Mouse (Mus musculus) heart, adult 2 months (tissue): ENCODE results near the gene Slc7a8. TPM values are rescaled to one million over a fixed set of nuclear protein-coding genes. Genes with fewer than 3 reads are reported as not detected.
A peak's percentile ranks its signal among the peaks of the same experiment; 100 is the strongest.

ENCODE experiments used
- DNase-seq, 2 experiments: peaks; one replicate each; pipeline ENCODE4 v3.0.0; 2021
- H3K27ac ChIP-seq: fragments of 200-600 bp; 2 replicates; pipeline ENCODE4 v1.8.1; 2022
- H3K27me3 ChIP-seq: fragments of 200-500 bp; 2 replicates; pipeline ENCODE4 v1.6.1; 2012; ENCODE audit warnings: mild to moderate bottlenecking, low read length, inconsistent platforms, mixed read lengths; ENCODE audit not compliant: control insufficient read depth, insufficient read depth
- H3K36me3 ChIP-seq: fragments of 200-500 bp; 2 replicates; pipeline ENCODE4 v1.6.1; 2012; ENCODE audit warnings: low read length, inconsistent platforms; ENCODE audit not compliant: control insufficient read depth, insufficient read depth
- H3K4me1 ChIP-seq: fragments of 200-500 bp; 2 replicates; pipeline ENCODE4 v1.6.1; 2011; ENCODE audit warnings: low read length; ENCODE audit not compliant: control insufficient read depth, insufficient read depth
- H3K4me3 ChIP-seq: fragments of 200-600 bp; 2 replicates; pipeline ENCODE4 v1.8.1; 2022
- H3K79me2 ChIP-seq: fragments of 200-500 bp; replicated peaks from 2 replicates; pipeline ENCODE4 v1.6.1; 2012; ENCODE audit warnings: mild to moderate bottlenecking, inconsistent platforms, low read length, moderate library complexity, mixed read lengths; ENCODE audit not compliant: control insufficient read depth, insufficient read depth
- H3K9ac ChIP-seq: fragments of 200-500 bp; 2 replicates; pipeline ENCODE4 v1.6.1; 2012; ENCODE audit warnings: low read depth, mild to moderate bottlenecking, control low read depth, inconsistent platforms, low read length, mixed read lengths
- CTCF ChIP-seq: fragments of 200-600 bp; IDR thresholded peaks from 2 replicates; pipeline ENCODE4 v1.8.1; 2022; ENCODE audit warnings: antibody characterized with exemption, mild to moderate bottlenecking, moderate library complexity
- EP300 ChIP-seq: fragments of 200-500 bp; IDR thresholded peaks from 2 replicates; pipeline ENCODE4 v1.6.1; 2011; ENCODE audit warnings: low read depth, low read length, control low read depth; ENCODE audit not compliant: insufficient read depth
- POLR2A ChIP-seq: fragments of 200-500 bp; IDR thresholded peaks from 2 replicates; pipeline ENCODE4 v1.6.1; 2011; ENCODE audit warnings: mild to moderate bottlenecking, low read depth, low read length, control low read depth; ENCODE audit not compliant: insufficient read depth
- WGBS: fragments of 180-500 bp; shearing (Covaris S2); methylation state at CpG from one replicate; pipeline ENCODE4 v1.1.7; 2018; 5-methylcytosine and 5-hydroxymethylcytosine counted together
- intact Hi-C: fragments of 180-260 bp; cut with DNase I; formaldehyde crosslinking; loops from one replicate; pipeline ENCODE4 v1.15.1; 2025
- long read RNA-seq: library from polyadenylated mRNA; stranded (forward); transcript quantifications from one replicate; pipeline ENCODE4 v2.0.0, GENCODE M21; 2021
- polyA plus RNA-seq: library from polyadenylated mRNA; depleted of rRNA; stranded (reverse); fragments of >200 nt; gene quantifications from 2 replicates; pipeline ENCODE4 v1.2.3, GENCODE M21; 2012; rRNA removed
- total RNA-seq, 2 experiments: library from RNA; stranded (reverse); gene quantifications; 2 replicates each; pipeline ENCODE4 v1.2.3; 2021

Slc7a8 gene
- 1 to 10 TPM; 2.6 to 3.3 TPM for total RNA-seq
- polyA plus RNA-seq, result 2.7 and 3.7 TPM in 2 replicates
- long read RNA-seq, full-length matches to known transcripts, result 2 of 3 reads
- long read RNA-seq, partial matches to known transcripts, result 0 of 3 reads
- long read RNA-seq, other reads (novel, unspliced or antisense), result 1 of 3 reads

- WGBS, result 5% methylated on average over 37 of the region's 37 CpGs
- Histone ChIP-seq H3K36me3 (no peaks in the 10 kb centered on the region), H3K27me3 (peaks cover 2% of the 10 kb centered on the region; the same call in 1 of the 2 replicates), H3K27ac (no peak within 1 kb of the TSS), H3K4me1 (no peaks in the 10 kb centered on the region), H3K9ac (peak within 1 kb of the TSS; percentile 27), H3K4me3 (peak within 1 kb of the TSS; percentile 46), H3K79me2 (no peaks in the 10 kb centered on the region)
- DNase-seq, result peak; percentile 68 to 72
- intact Hi-C loops, result no loop called here
- no peak for TF ChIP-seq CTCF
- TF ChIP-seq EP300, result no peak
- peak; percentile 61; the same call in 1 of the 2 replicates for TF ChIP-seq POLR2A
Measured at GRCm38 (mm10) chr14:54781610-54782365, at the start of gene Slc7a8. TSS of gene Slc7a8 (minus strand) at chr14:54781946.

- H3K4me3 ChIP-seq, result no peak overlapping the region
- no peak overlapping the region for H3K9ac ChIP-seq
- intact Hi-C loops, result no loop called here
- H3K79me2 ChIP-seq, result no peaks in the 10 kb centered on the region
- WGBS, result 80% methylated on average over 1 of the region's 1 CpGs
- no peaks in the 10 kb centered on the region for H3K36me3 ChIP-seq
- no peak overlapping the region for H3K27ac ChIP-seq
- no peaks in the 10 kb centered on the region for H3K4me1 ChIP-seq
- no peaks in the 10 kb centered on the region for H3K27me3 ChIP-seq
- DNase-seq, result no peak
- TF ChIP-seq EP300, result no peak
- no peak for TF ChIP-seq CTCF
- no peak for TF ChIP-seq POLR2A
Measured at GRCm38 (mm10) chr14:54823716-54824115, 42.0 kb upstream of the Slc7a8 start.

GRCm38 (mm10) chr14:54822301-54822700, 40.6 kb upstream of the Slc7a8 start:
- Histone ChIP-seq H3K4me1 (no peaks in the 10 kb centered on the region), H3K9ac (no peak overlapping the region), H3K27ac (no peak overlapping the region), H3K36me3 (no peaks in the 10 kb centered on the region), H3K79me2 (no peaks in the 10 kb centered on the region), H3K27me3 (no peaks in the 10 kb centered on the region), H3K4me3 (no peak overlapping the region)
- intact Hi-C loops, result no loop called here
- DNase-seq, result no peak
- WGBS, result 80% methylated on average over 2 of the region's 2 CpGs
- TF ChIP-seq POLR2A (no peak), CTCF (no peak), EP300 (no peak)

GRCm38 (mm10) chr14:54817791-54818190, 36.0 kb upstream of the Slc7a8 start:
- Histone ChIP-seq H3K27me3 (no peaks in the 10 kb centered on the region), H3K79me2 (no peaks in the 10 kb centered on the region), H3K4me3 (no peak overlapping the region), H3K27ac (no peak overlapping the region), H3K36me3 (no peaks in the 10 kb centered on the region), H3K9ac (no peak overlapping the region), H3K4me1 (no peaks in the 10 kb centered on the region)
- no peak for DNase-seq
- intact Hi-C loops, result loop anchor here (2.0 kb wide), 1 partner anchor 103 kb away; no protein-coding TSS in a partner anchor
- 50% methylated on average over 2 of the region's 2 CpGs for WGBS
- TF ChIP-seq POLR2A (no peak), CTCF (peak; percentile 67), EP300 (no peak)

GRCm38 (mm10) chr14:54815737-54816136, 34.0 kb upstream of the Slc7a8 start:
- TF ChIP-seq CTCF (no peak), POLR2A (no peak), EP300 (no peak)
- Histone ChIP-seq H3K4me1 (no peaks in the 10 kb centered on the region), H3K9ac (no peak overlapping the region), H3K27me3 (no peaks in the 10 kb centered on the region), H3K36me3 (no peaks in the 10 kb centered on the region), H3K79me2 (no peaks in the 10 kb centered on the region), H3K27ac (no peak overlapping the region), H3K4me3 (no peak overlapping the region)
- intact Hi-C loops, result loop anchor here (2.0 kb wide), 1 partner anchor 101 kb away; no protein-coding TSS in a partner anchor
- DNase-seq, result no peak
- 47% methylated on average over 3 of the region's 3 CpGs for WGBS

- WGBS, result 79% methylated on average over 29 of the region's 29 CpGs
- no peak for TF ChIP-seq POLR2A
- TF ChIP-seq CTCF, result no peak
- TF ChIP-seq EP300, result no peak
- Histone ChIP-seq H3K27ac (no peak within 1 kb of the TSS), H3K4me1 (no peaks in the 10 kb centered on the region), H3K79me2 (no peaks in the 10 kb centered on the region), H3K4me3 (no peak within 1 kb of the TSS), H3K27me3 (no peaks in the 10 kb centered on the region), H3K9ac (no peak within 1 kb of the TSS), H3K36me3 (no peaks in the 10 kb centered on the region)
- DNase-seq, result no peak
- intact Hi-C loops, result no loop called here
Measured at GRCm38 (mm10) chr14:54813991-54814390, 32.2 kb upstream of the Slc7a8 start, which contains the start of gene Rnf212b. TSS of gene Rnf212b (plus strand) at chr14:54814141.
